Mouse (Mus musculus) layer of hippocampus, adult 2 months (tissue): ENCODE results near the gene Plekho1. TPM values are rescaled to one million over a fixed set of nuclear protein-coding genes. Genes with fewer than 3 reads are reported as not detected.
A peak's percentile ranks its signal among the peaks of the same experiment; 100 is the strongest.

Experiments
- DNase-seq, 2 experiments: peaks; one replicate each; pipeline ENCODE4 v3.0.0; 2022; ENCODE audit warnings: low spot score in 2 of 2
- H3K27ac ChIP-seq: fragments of 200-600 bp; 2 replicates; pipeline ENCODE4 v1.8.1; 2022
- H3K4me3 ChIP-seq: fragments of 200-600 bp; 2 replicates; pipeline ENCODE4 v1.8.1; 2022; ENCODE audit warnings: mild to moderate bottlenecking
- CTCF ChIP-seq: fragments of 200-600 bp; conservative IDR thresholded peaks from 2 replicates; pipeline ENCODE4 v1.8.1; 2022; ENCODE audit warnings: antibody characterized with exemption, mild to moderate bottlenecking, moderate library complexity
- total RNA-seq, 2 experiments: library from RNA; stranded (reverse); gene quantifications; 2 replicates each; pipeline ENCODE4 v1.2.3; 2021

Gene Plekho1
- total RNA-seq, 2 experiments from 2014 or later = 39.3 to 44.1 TPM

- TF ChIP-seq CTCF = no peak
- no peak overlapping the region for H3K4me3 ChIP-seq
- no peak for DNase-seq
- H3K27ac ChIP-seq = no peak overlapping the region
Measured at GRCm38 (mm10) chr3:96029336-96029735, 33.5 kb upstream of the Plekho1 start.

- no peak for TF ChIP-seq CTCF
- no peak overlapping the region for H3K27ac ChIP-seq
- H3K4me3 ChIP-seq = no peak overlapping the region
- DNase-seq = no peak
Measured at GRCm38 (mm10) chr3:96027875-96028274, 32.1 kb upstream of the Plekho1 start.

GRCm38 (mm10) chr3:96027145-96027544, 31.3 kb upstream of the Plekho1 start:
- Histone ChIP-seq H3K4me3 (no peak overlapping the region), H3K27ac (no peak overlapping the region)
- no peak for DNase-seq
- TF ChIP-seq CTCF = no peak

- no peak for DNase-seq
- no peak for TF ChIP-seq CTCF
- Histone ChIP-seq H3K4me3 (no peak overlapping the region), H3K27ac (no peak overlapping the region)
Measured at GRCm38 (mm10) chr3:96021421-96022128, 25.8 kb upstream of the Plekho1 start.

- no peak for DNase-seq
- Histone ChIP-seq H3K4me3 (no peak overlapping the region), H3K27ac (no peak overlapping the region)
- TF ChIP-seq CTCF = no peak
Measured at GRCm38 (mm10) chr3:96020735-96021134, 24.9 kb upstream of the Plekho1 start.

- DNase-seq = no peak
- no peak for TF ChIP-seq CTCF
- H3K27ac ChIP-seq = no peak overlapping the region
- H3K4me3 ChIP-seq = no peak overlapping the region
Measured at GRCm38 (mm10) chr3:96017461-96017860, 21.7 kb upstream of the Plekho1 start.

GRCm38 (mm10) chr3:96016257-96016889, 20.6 kb upstream of the Plekho1 start:
- H3K4me3 ChIP-seq = no peak overlapping the region
- H3K27ac ChIP-seq = no peak overlapping the region
- TF ChIP-seq CTCF = no peak
- no peak for DNase-seq

- no peak overlapping the region for H3K27ac ChIP-seq
- no peak for DNase-seq
- no peak for TF ChIP-seq CTCF
- H3K4me3 ChIP-seq = no peak overlapping the region
Measured at GRCm38 (mm10) chr3:96015681-96016080, 19.9 kb upstream of the Plekho1 start.

GRCm38 (mm10) chr3:96012805-96013204, 17.0 kb upstream of the Plekho1 start:
- no peak for DNase-seq
- H3K27ac ChIP-seq = no peak overlapping the region

GRCm38 (mm10) chr3:96008463-96008862, 12.7 kb upstream of the Plekho1 start:
- TF ChIP-seq CTCF = no peak
- Histone ChIP-seq H3K27ac (no peak overlapping the region), H3K4me3 (no peak overlapping the region)
- DNase-seq = no peak

More at GRCm38 (mm10) chr3:96012805-96013204, 17.0 kb upstream of the Plekho1 start:
- no peak overlapping the region for H3K4me3 ChIP-seq
- TF ChIP-seq CTCF = no peak

GRCm38 (mm10) chr3:96001560-96001959, 5.8 kb upstream of the Plekho1 start:
- Histone ChIP-seq H3K4me3 (peak overlapping the region; percentile 9; the same call in 1 of the 2 replicates), H3K27ac (peak overlapping the region; percentile 69)
- TF ChIP-seq CTCF = no peak
- DNase-seq = no peak

GRCm38 (mm10) chr3:96000921-96001501, 5.2 kb upstream of the Plekho1 start:
- Histone ChIP-seq H3K27ac (peak overlapping the region; percentile 69), H3K4me3 (no peak overlapping the region; the same call in 1 of the 2 replicates)
- no peak for TF ChIP-seq CTCF
- peak in 1 of 2 experiments; percentile 56 for DNase-seq

GRCm38 (mm10) chr3:96000080-96000632, 4.4 kb upstream of the Plekho1 start:
- Histone ChIP-seq H3K27ac (peak overlapping the region; percentile 69), H3K4me3 (no peak overlapping the region)
- no peak for TF ChIP-seq CTCF
- DNase-seq = no peak
